Mouse (Mus musculus): Measurements from ENCODE around the gene Ndufv1. TPM values are rescaled to one million over a fixed set of nuclear protein-coding genes. Genes with fewer than 3 reads are reported as not detected.

Gene Ndufv1
- polyA plus RNA-seq, 1 experiment from 2014 or later = 217 TPM

- H3K27ac ChIP-seq (replicated peaks) = no peak overlapping the region
- peak overlapping the region; percentile 86; the same call in 1 of the 2 replicates for H3K4me3 ChIP-seq
- peaks cover 49% of the 10 kb centered on the region for H3K36me3 ChIP-seq (replicated peaks)
- 93% methylated on average over 5 of the region's 5 CpGs for WGBS
- no peaks in the 10 kb centered on the region for H3K9me3 ChIP-seq
- H3K27me3 ChIP-seq (replicated peaks; ENCODE audit: low read depth, poor library complexity, severe bottlenecking) = no peaks in the 10 kb centered on the region
- H3K4me1 ChIP-seq = peaks cover 31% of the 10 kb centered on the region
- no peak for DNase-seq (ENCODE audit: low spot score)
Observed at GRCm38 (mm10) chr19:4011086-4011485, 1.5 kb downstream of the Ndufv1 start.

DNA sequence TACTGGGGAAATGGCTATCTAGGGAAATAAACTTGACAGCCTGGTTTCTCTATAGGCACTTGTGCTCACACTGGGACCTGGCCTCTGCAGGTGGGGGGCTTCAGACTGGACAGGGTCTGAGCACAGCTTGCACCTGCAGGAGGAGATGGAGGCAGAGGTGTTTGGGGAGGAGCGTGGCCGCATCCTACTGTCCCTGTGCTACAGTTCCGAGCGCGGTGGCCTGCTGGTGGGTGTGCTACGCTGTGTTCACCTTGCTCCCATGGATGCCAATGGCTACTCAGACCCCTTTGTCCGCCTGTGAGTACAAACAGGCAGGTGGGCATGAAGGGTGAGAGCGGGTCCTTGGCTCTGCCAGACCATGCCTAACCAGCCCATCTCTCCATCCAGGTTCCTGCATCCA, 6.6 kb downstream of the Ndufv1 start:
- H3K9me3 ChIP-seq = no peaks in the 10 kb centered on the region
- H3K27ac ChIP-seq (replicated peaks) = no peak overlapping the region
- peaks cover 65% of the 10 kb centered on the region for H3K36me3 ChIP-seq (replicated peaks)
- no peak for DNase-seq (ENCODE audit: low spot score)
- H3K4me1 ChIP-seq = peaks cover 13% of the 10 kb centered on the region
- WGBS = 92% methylated on average over 8 of the region's 8 CpGs
- no peak overlapping the region for H3K4me3 ChIP-seq
- H3K27me3 ChIP-seq (replicated peaks; ENCODE audit: low read depth, poor library complexity, severe bottlenecking) = no peaks in the 10 kb centered on the region

DNA sequence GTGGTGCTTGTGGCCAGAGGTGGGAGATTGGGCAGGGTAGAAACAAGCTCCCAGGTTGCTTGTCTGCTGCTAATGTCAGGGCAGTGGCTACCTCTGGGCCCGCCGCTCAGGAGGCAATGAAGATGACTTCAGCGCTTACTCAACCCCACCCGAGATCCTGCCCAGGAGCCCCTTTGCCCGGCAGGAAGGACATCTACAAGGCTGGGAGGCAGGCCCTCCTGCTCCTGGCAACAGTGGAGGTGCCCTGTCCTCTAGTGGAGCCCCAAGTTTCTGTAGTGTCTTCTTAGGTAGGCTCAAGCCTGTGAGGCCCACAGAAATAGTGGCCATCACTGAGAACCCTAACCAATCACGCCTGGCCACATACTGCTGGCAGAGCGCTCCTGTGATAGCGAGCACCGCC, 7.5 kb downstream of the Ndufv1 start:
- Histone ChIP-seq H3K9me3 (no peaks in the 10 kb centered on the region), H3K36me3 (replicated peaks) (peaks cover 58% of the 10 kb centered on the region)
- no peak for DNase-seq (ENCODE audit: low spot score)

GRCm38 (mm10) chr19:4004331-4004730, 8.3 kb downstream of the Ndufv1 start:
- WGBS = 92% methylated on average over 15 of the region's 15 CpGs
- no peak overlapping the region for H3K27ac ChIP-seq (replicated peaks)
- peaks cover 3% of the 10 kb centered on the region; the same call in 1 of the 2 replicates for H3K27me3 ChIP-seq (replicated peaks; ENCODE audit: low read depth, poor library complexity, severe bottlenecking)
- no peak for DNase-seq (ENCODE audit: low spot score)
- no peak overlapping the region for H3K4me3 ChIP-seq
- no peaks in the 10 kb centered on the region for H3K9me3 ChIP-seq
- H3K4me1 ChIP-seq = peaks cover 23% of the 10 kb centered on the region
- H3K36me3 ChIP-seq (replicated peaks) = peaks cover 50% of the 10 kb centered on the region

More for the DNA sequence above, 7.5 kb downstream of the Ndufv1 start:
- Histone ChIP-seq H3K27ac (replicated peaks) (no peak overlapping the region), H3K4me3 (no peak overlapping the region), H3K27me3 (replicated peaks; ENCODE audit: low read depth, poor library complexity, severe bottlenecking) (no peaks in the 10 kb centered on the region), H3K4me1 (peaks cover 16% of the 10 kb centered on the region)
- 94% methylated on average over 9 of the region's 9 CpGs for WGBS

- Histone ChIP-seq H3K4me3 (no peak overlapping the region), H3K9me3 (no peaks in the 10 kb centered on the region), H3K4me1 (peaks cover 23% of the 10 kb centered on the region), H3K36me3 (replicated peaks) (peaks cover 43% of the 10 kb centered on the region), H3K27ac (replicated peaks) (no peak overlapping the region), H3K27me3 (replicated peaks; ENCODE audit: low read depth, poor library complexity, severe bottlenecking) (peaks cover 8% of the 10 kb centered on the region; the same call in 1 of the 2 replicates)
- DNase-seq (ENCODE audit: low spot score) = no peak
- WGBS = 82% methylated on average over 12 of the region's 12 CpGs
Observed at GRCm38 (mm10) chr19:4003641-4004040, 9.0 kb downstream of the Ndufv1 start.

DNA sequence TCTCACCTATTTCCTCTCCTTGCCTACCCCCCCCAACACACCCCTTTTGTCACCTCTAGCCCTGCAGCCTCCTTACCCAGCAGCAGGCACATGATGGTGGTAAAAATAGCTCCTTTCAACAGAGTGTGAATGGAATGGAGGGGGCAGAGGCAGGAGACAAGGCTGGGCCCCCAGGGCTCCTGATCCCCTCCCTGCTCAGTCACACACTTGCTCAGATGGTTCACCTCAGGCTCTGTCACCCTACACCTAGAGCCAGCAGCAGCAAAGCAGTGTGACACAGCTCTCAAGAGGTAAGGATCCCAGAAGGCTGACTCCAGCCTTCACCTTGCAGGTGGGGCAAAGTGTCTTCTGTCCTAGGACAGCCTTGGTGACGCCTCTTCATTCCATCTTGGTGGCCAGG, 9.5 kb downstream of the Ndufv1 start, which contains the start of gene Doc2g:
Gene Doc2g (plus strand): TSS at position 202 of the 400 bp plus-strand sequence.
- 76% methylated on average over 1 of the region's 1 CpGs for whole genome bisulfite sequencing

DNA sequence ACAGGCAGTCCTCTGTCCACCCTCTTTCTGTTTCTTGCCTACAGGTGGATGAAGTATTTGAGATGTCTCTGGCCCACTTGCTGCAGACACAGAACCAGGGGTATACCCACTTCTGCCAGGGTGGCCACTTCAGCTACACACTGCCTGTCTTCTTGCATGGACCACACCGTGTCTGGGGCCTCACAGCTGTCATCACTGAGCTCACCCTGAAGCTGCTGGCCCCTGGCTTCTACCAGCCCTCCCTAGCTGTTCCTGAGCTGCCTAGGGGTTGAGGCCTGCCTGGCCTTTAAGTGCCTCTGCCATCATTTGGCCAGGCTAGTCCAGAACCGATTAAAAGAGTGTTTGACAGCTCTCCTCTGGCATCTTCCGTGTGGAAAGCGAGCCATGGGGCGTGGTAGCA, 10.9 kb downstream of the Ndufv1 start:
- Histone ChIP-seq H3K4me3 (peak overlapping the region; percentile 90), H3K27me3 (replicated peaks; ENCODE audit: low read depth, poor library complexity, severe bottlenecking) (peaks cover 13% of the 10 kb centered on the region; the same call in 1 of the 2 replicates), H3K27ac (replicated peaks) (peak overlapping the region; percentile 15; the same call in 1 of the 2 replicates), H3K36me3 (replicated peaks) (peaks cover 24% of the 10 kb centered on the region), H3K4me1 (peaks cover 36% of the 10 kb centered on the region), H3K9me3 (no peaks in the 10 kb centered on the region)
- WGBS = 87% methylated on average over 5 of the region's 5 CpGs
- no peak for DNase-seq (ENCODE audit: low spot score)

More for the DNA sequence above, 9.5 kb downstream of the Ndufv1 start, which contains the start of gene Doc2g:
- H3K27ac ChIP-seq (replicated peaks) = 0 out of 2 replicates have a peak within 1 kb of the TSS, but pooled peaks have one; percentile 7
- peaks cover 26% of the 10 kb centered on the region for H3K4me1 ChIP-seq
- peak within 1 kb of the TSS; percentile 90; the same call in 1 of the 2 replicates for H3K4me3 ChIP-seq
- DNase-seq (ENCODE audit: low spot score) = no peak
- no peaks in the 10 kb centered on the region for H3K9me3 ChIP-seq
- H3K27me3 ChIP-seq (replicated peaks; ENCODE audit: low read depth, poor library complexity, severe bottlenecking) = peaks cover 12% of the 10 kb centered on the region; the same call in 1 of the 2 replicates
- peaks cover 38% of the 10 kb centered on the region for H3K36me3 ChIP-seq (replicated peaks)

- 20% methylated on average over 17 of the region's 17 CpGs for WGBS
- Histone ChIP-seq H3K4me3 (peak overlapping the region; percentile 90), H3K4me1 (peaks cover 43% of the 10 kb centered on the region), H3K9me3 (no peaks in the 10 kb centered on the region), H3K36me3 (replicated peaks) (peaks cover 17% of the 10 kb centered on the region), H3K27me3 (replicated peaks; ENCODE audit: low read depth, poor library complexity, severe bottlenecking) (peaks cover 13% of the 10 kb centered on the region; the same call in 1 of the 2 replicates), H3K27ac (replicated peaks) (peak overlapping the region; percentile 96)
- DNase-seq (ENCODE audit: low spot score) = peak; percentile 55
Observed at GRCm38 (mm10) chr19:4000949-4001525, 11.6 kb downstream of the Ndufv1 start.

DNA sequence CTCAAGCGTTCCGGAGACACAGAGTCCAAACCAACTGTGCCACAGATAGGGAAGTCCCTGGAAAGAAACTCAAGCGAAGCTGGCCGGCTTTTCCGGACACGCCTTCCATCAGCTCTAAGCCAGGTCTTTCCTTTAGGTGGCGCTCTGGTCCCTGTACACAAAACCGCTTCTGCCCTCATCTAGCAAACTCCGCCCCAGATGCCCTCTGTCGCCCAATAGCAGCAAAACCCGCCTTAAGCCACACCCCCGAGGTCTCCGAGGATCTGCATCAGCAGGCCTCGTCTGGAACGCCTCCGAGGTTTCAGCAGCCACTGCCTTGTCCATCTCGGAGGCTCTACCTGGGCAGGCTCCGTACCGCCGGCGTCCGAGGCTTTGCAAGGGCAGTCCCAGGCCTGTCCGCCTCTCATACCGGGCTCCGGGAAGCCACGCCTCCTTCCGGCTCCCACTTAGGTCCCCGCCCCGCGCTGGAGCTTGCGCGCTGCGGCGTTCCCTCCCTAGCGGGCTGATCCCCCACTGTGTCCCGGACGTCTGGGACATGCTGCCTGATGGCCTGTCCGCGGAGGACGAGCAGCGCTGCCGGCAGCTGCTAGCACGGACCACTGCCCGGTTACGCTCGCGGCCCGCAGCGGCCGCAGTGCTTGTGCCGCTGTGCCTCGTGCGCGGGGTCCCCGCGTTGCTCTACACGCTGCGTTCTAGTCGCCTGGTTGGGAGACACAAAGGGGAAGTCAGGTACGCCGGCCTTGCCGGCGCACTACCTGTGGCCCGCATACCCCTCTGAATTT, 12.3 kb downstream of the Ndufv1 start, which contains the start of the genes Nudt8 and Gm49405:
Gene Nudt8 (plus strand): TSS at position 462 of the 782 bp plus-strand sequence.
Gene Gm49405 (plus strand): TSS at position 508 of the 782 bp plus-strand sequence.
- Histone ChIP-seq H3K36me3 (replicated peaks) (peaks cover 11% of the 10 kb centered on the region), H3K27ac (replicated peaks) (peak within 1 kb of the TSS; percentile 96), H3K4me1 (peaks cover 51% of the 10 kb centered on the region), H3K4me3 (peak within 1 kb of the TSS; percentile 90), H3K9me3 (no peaks in the 10 kb centered on the region), H3K27me3 (replicated peaks; ENCODE audit: low read depth, poor library complexity, severe bottlenecking) (peaks cover 13% of the 10 kb centered on the region; the same call in 1 of the 2 replicates)
- under 1% methylated on average over 64 of the region's 64 CpGs for WGBS
- peak; percentile 96 for DNase-seq (ENCODE audit: low spot score)

GRCm38 (mm10) chr19:3999121-3999730, 13.4 kb downstream of the Ndufv1 start:
- Histone ChIP-seq H3K4me3 (peak overlapping the region; percentile 90), H3K9me3 (no peaks in the 10 kb centered on the region), H3K27me3 (replicated peaks; ENCODE audit: low read depth, poor library complexity, severe bottlenecking) (peaks cover 13% of the 10 kb centered on the region; the same call in 1 of the 2 replicates), H3K36me3 (replicated peaks) (0 out of 2 replicates have a peak, but pooled peaks cover 2% of the 10 kb centered on the region), H3K27ac (replicated peaks) (no peak overlapping the region; the same call in 1 of the 2 replicates), H3K4me1 (peaks cover 55% of the 10 kb centered on the region)
- WGBS = 87% methylated on average over 9 of the region's 9 CpGs
- no peak for DNase-seq (ENCODE audit: low spot score)

GRCm38 (mm10) chr19:3998335-3998734, 14.3 kb downstream of the Ndufv1 start:
- Histone ChIP-seq H3K4me1 (peaks cover 55% of the 10 kb centered on the region), H3K27ac (replicated peaks) (no peak overlapping the region), H3K27me3 (replicated peaks; ENCODE audit: low read depth, poor library complexity, severe bottlenecking) (peaks cover 13% of the 10 kb centered on the region; the same call in 1 of the 2 replicates), H3K4me3 (no peak overlapping the region), H3K9me3 (no peaks in the 10 kb centered on the region), H3K36me3 (replicated peaks) (no peaks in the 10 kb centered on the region)
- WGBS = 71% methylated on average over 8 of the region's 8 CpGs
- DNase-seq (ENCODE audit: low spot score) = no peak

- peaks cover 13% of the 10 kb centered on the region; the same call in 1 of the 2 replicates for H3K27me3 ChIP-seq (replicated peaks; ENCODE audit: low read depth, poor library complexity, severe bottlenecking)
- H3K36me3 ChIP-seq (replicated peaks) = no peaks in the 10 kb centered on the region
- H3K9me3 ChIP-seq = no peaks in the 10 kb centered on the region
- H3K27ac ChIP-seq (replicated peaks) = no peak overlapping the region
- no peak for DNase-seq (ENCODE audit: low spot score)
- H3K4me3 ChIP-seq = no peak overlapping the region
- 65% methylated on average over 8 of the region's 8 CpGs for WGBS
- peaks cover 62% of the 10 kb centered on the region for H3K4me1 ChIP-seq
Observed at GRCm38 (mm10) chr19:3997231-3997630, 15.4 kb downstream of the Ndufv1 start.
